Mouse (Mus musculus): ENCODE data around the gene Garnl3. TPM values are rescaled to one million over a fixed set of nuclear protein-coding genes. Genes with fewer than 3 reads are reported as not detected.

Gene Garnl3
- polyA plus RNA-seq, 1 experiment from 2014 or later: 6.3 TPM

DNA sequence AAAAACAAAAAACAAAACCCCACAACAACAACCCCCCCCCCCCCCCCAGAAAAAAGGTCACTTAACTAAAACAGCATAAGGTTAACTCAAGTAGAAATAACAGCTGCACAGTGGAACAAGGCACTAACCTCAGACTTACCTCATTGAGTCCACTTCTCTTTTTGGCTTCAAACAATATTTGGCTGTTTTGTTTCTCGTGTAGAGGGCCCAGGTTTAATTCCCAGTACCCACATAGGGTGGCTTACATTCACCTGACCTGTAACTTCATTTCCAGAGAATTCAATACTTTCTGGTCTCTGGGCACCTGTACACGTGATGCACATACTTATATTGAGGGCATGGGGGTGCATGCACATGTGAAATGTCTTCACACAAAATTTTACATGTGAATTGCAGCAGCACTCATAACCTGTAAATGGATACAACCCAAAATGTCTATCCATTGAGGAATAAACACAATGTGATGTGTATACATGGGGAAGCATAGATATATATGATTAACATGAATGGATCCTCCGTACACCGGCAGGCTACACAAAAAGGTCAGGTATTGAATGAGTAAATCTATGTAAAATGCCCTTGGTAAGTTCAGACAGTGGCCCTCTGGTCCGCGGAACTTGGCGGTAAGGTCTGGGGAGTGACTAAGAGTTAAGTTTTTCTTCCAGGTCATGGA is 165.8 kb downstream of the Garnl3 start:
- 0 out of 2 replicates have a peak overlapping the region, but pooled peaks have one; percentile 97 for H3K27ac ChIP-seq (ENCODE audit: low read depth, low read length)
- WGBS: 12% methylated on average over 7 of the region's 7 CpGs

DNA sequence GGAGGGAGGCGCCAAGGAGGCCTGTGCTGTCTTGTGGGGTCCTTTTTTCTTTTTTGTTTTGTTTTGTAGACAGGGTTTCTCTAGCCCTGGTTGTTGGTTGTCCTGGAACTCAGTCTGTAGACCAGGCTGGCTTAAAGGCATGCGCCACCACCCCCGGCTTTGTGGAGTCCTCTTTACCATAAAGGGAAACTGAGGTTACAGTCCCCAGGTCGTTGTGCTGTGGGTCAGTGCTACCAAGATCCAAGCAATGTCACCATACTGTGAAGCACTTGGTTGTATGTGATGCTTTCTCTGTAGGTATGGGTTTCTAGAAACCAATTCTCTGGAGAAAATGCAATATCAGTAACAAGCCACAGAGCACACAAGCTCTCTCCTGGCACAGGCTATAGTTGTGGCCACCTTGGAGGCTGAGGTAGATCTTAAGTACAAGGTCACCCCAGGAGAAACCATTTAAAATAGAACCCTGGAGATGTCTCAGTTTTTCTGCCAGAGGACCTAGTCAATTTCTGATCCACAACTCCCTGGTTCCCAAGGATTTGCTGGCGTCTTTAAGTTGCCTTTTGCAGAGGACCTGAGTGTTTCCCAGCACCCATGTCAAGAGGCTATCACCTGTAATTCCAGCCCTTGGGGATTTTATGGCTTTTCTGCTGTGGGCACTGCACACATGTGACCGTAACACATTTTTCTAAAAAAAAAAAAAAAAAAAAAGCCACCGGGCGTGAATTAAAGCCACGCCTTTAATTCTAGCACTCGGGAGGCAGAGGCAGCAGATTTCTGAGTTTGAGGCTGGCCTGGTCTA is 166.6 kb downstream of the Garnl3 start:
- 33% methylated on average over 10 of the region's 10 CpGs for WGBS
- no peak for TF ChIP-seq CTCF (IDR thresholded peaks at IDR 0.05; ENCODE audit: low read depth)
- peaks cover 14% of the 10 kb centered on the region for H3K4me1 ChIP-seq (replicated peaks; ENCODE audit: control insufficient read depth, insufficient read depth, low read length)

More for the DNA sequence above, 165.8 kb downstream of the Garnl3 start:
- H3K9me3 ChIP-seq (ENCODE audit: control insufficient read depth): no peaks in the 10 kb centered on the region
- H3K4me1 ChIP-seq (replicated peaks; ENCODE audit: control insufficient read depth, insufficient read depth, low read length): peaks cover 13% of the 10 kb centered on the region
- H3K36me3 ChIP-seq (ENCODE audit: control insufficient read depth, insufficient read depth): peaks cover 20% of the 10 kb centered on the region
- 0 out of 2 replicates have a peak overlapping the region, but pooled peaks have one; percentile 78 for H3K9ac ChIP-seq (ENCODE audit: low read depth, low read length)
- no peaks in the 10 kb centered on the region for H3K27me3 ChIP-seq (replicated peaks; ENCODE audit: control insufficient read depth, insufficient read depth, low read length)
- H3K4me2 ChIP-seq (replicated peaks; ENCODE audit: low read depth): peak overlapping the region; percentile 94
- ATAC-seq: no peak
- no peak for TF ChIP-seq CTCF (IDR thresholded peaks at IDR 0.05; ENCODE audit: low read depth)
- no peak overlapping the region for H3K4me3 ChIP-seq (ENCODE audit: low read depth, low read length)

DNA sequence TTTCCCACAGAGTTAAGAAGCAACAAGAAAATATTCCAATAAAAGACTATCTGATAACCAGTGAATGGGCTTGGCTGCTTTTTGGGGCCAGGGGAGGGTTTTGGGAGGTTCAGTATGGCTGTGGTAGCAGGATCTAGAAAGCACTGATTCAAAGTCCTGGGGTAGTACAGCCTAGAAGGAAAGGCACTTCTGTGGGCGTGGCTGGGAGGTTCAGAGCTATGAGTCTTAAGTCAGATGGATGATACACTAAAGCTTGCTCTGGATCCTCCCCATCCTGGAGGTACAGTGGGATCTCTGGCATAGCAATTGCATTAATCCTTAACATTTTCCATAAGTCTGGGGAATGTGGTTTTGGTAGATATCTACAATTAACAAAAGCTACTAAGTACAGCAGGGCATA is 167.5 kb downstream of the Garnl3 start:
- H3K9me3 ChIP-seq (ENCODE audit: control insufficient read depth): no peaks in the 10 kb centered on the region
- no peak overlapping the region for H3K27ac ChIP-seq (ENCODE audit: low read depth, low read length)
- no peak for ATAC-seq
- no peak for TF ChIP-seq CTCF (IDR thresholded peaks at IDR 0.05; ENCODE audit: low read depth)
- peaks cover 14% of the 10 kb centered on the region for H3K4me1 ChIP-seq (replicated peaks; ENCODE audit: control insufficient read depth, insufficient read depth, low read length)
- peaks cover 20% of the 10 kb centered on the region for H3K36me3 ChIP-seq (ENCODE audit: control insufficient read depth, insufficient read depth)
- H3K9ac ChIP-seq (ENCODE audit: low read depth, low read length): 0 out of 2 replicates have a peak overlapping the region, but pooled peaks have one; percentile 75
- peak overlapping the region; percentile 95 for H3K4me2 ChIP-seq (replicated peaks; ENCODE audit: low read depth)
- 0 out of 2 replicates have a peak overlapping the region, but pooled peaks have one; percentile 75 for H3K4me3 ChIP-seq (ENCODE audit: low read depth, low read length)
- WGBS: 60% methylated on average over 1 of the region's 1 CpGs
- no peaks in the 10 kb centered on the region for H3K27me3 ChIP-seq (replicated peaks; ENCODE audit: control insufficient read depth, insufficient read depth, low read length)

More for the DNA sequence above, 166.6 kb downstream of the Garnl3 start:
- no peak overlapping the region for H3K9ac ChIP-seq (ENCODE audit: low read depth, low read length)
- H3K36me3 ChIP-seq (ENCODE audit: control insufficient read depth, insufficient read depth): peaks cover 20% of the 10 kb centered on the region
- no peaks in the 10 kb centered on the region for H3K9me3 ChIP-seq (ENCODE audit: control insufficient read depth)
- H3K4me2 ChIP-seq (replicated peaks; ENCODE audit: low read depth): no peak overlapping the region
- no peaks in the 10 kb centered on the region for H3K27me3 ChIP-seq (replicated peaks; ENCODE audit: control insufficient read depth, insufficient read depth, low read length)
- H3K27ac ChIP-seq (ENCODE audit: low read depth, low read length): no peak overlapping the region; the same call in 1 of the 2 replicates
- no peak overlapping the region for H3K4me3 ChIP-seq (ENCODE audit: low read depth, low read length)
- ATAC-seq: no peak

DNA sequence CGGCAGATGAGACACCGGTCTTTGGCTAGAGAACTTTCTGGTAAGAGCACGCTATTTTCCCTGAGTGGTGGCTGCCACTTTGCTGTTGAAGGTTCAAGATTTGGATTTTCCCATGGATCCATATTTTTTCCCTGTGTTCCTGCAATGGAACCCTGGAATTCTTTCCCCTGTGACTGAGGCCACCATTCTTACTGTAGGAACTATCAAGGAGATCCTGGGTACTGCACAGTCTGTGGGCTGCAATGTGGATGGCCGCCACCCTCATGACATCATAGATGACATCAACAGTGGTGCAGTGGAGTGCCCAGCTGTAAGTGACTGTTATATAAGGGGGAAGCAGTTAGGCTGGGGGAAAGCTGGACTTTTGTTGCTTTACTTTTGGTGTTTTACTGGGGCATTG is 167.9 kb downstream of the Garnl3 start:
- no peak overlapping the region for H3K27ac ChIP-seq (ENCODE audit: low read depth, low read length)
- no peaks in the 10 kb centered on the region for H3K9me3 ChIP-seq (ENCODE audit: control insufficient read depth)
- H3K27me3 ChIP-seq (replicated peaks; ENCODE audit: control insufficient read depth, insufficient read depth, low read length): no peaks in the 10 kb centered on the region
- no peak for TF ChIP-seq CTCF (IDR thresholded peaks at IDR 0.05; ENCODE audit: low read depth)
- ATAC-seq: no peak
- peaks cover 20% of the 10 kb centered on the region for H3K36me3 ChIP-seq (ENCODE audit: control insufficient read depth, insufficient read depth)
- peak overlapping the region; percentile 95 for H3K4me2 ChIP-seq (replicated peaks; ENCODE audit: low read depth)
- WGBS: 36% methylated on average over 4 of the region's 4 CpGs
- H3K9ac ChIP-seq (ENCODE audit: low read depth, low read length): peak overlapping the region; percentile 75; the same call in 1 of the 2 replicates
- H3K4me1 ChIP-seq (replicated peaks; ENCODE audit: control insufficient read depth, insufficient read depth, low read length): peaks cover 14% of the 10 kb centered on the region
- H3K4me3 ChIP-seq (ENCODE audit: low read depth, low read length): peak overlapping the region; percentile 75

DNA sequence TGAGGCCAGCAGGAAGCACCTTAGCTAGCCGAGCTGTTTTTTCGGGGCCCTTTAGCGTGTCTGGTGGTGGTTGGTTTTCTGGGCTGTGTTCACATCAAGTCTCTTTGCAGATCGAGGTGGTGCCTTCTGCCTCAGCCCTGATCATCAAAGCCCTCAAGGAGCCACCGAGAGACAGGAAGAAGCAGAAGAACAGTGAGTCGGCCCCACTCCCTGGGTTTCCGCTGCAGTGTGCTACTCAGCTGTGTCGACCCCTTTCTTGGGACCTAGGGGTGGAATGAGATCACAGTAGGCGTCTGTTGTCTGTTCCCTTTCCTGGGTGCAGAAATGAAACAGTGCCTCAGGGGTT is 168.6 kb downstream of the Garnl3 start:
- ATAC-seq: no peak
- Histone ChIP-seq H3K27ac (ENCODE audit: low read depth, low read length) (peak overlapping the region; percentile 78; the same call in 1 of the 2 replicates), H3K9ac (ENCODE audit: low read depth, low read length) (peak overlapping the region; percentile 75), H3K4me2 (replicated peaks; ENCODE audit: low read depth) (peak overlapping the region; percentile 95), H3K9me3 (ENCODE audit: control insufficient read depth) (no peaks in the 10 kb centered on the region), H3K4me1 (replicated peaks; ENCODE audit: control insufficient read depth, insufficient read depth, low read length) (peaks cover 13% of the 10 kb centered on the region), H3K27me3 (replicated peaks; ENCODE audit: control insufficient read depth, insufficient read depth, low read length) (no peaks in the 10 kb centered on the region), H3K4me3 (ENCODE audit: low read depth, low read length) (peak overlapping the region; percentile 75), H3K36me3 (ENCODE audit: control insufficient read depth, insufficient read depth) (peaks cover 20% of the 10 kb centered on the region)
- WGBS: 5% methylated on average over 9 of the region's 9 CpGs
- no peak for TF ChIP-seq CTCF (IDR thresholded peaks at IDR 0.05; ENCODE audit: low read depth)

Measured in intestine, postnatal 0 days (tissue).